Mouse (Mus musculus) c-Kit-positive CD71-positive TER-119-positive erythroid progenitor cells, embryonic 14.5 days (primary cell): ENCODE results near the gene Pfdn5.
"Not testable (repeated sequence)": the region's sequence is repeated elsewhere in the genome, so short reads cannot be mapped to it uniquely, and the experiment has no call there.

Experiments
- DNase-seq: peaks from one replicate; pipeline ENCODE4 v3.0.0-alpha.2; 2013; ENCODE audit warnings: low spot score

The Pfdn5 gene

DNA sequence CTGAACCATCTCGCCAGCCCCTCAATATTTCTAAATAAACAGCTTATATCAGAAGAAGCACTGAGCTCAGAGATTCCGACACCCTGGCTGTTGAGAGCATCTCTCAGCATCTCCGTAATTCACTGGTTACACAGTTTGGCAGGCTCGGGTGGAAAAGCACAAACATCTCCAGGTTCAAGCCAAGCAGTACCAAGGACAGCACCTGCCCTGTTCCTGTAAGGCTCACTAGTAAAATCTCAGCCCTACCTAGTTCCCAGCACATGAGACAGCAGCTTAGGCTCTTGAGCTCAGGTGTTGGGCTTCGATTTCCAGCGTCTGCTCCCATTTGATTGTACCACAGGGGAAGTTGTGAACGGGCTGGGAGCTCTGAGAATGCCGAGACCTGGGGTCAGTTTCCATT, 9.3 kb downstream of the Pfdn5 start:
- DNase-seq: no peak

GRCm38 (mm10) chr15:102335925-102336324, 10.0 kb downstream of the Pfdn5 start:
- not testable (repeated sequence) for DNase-seq

DNA sequence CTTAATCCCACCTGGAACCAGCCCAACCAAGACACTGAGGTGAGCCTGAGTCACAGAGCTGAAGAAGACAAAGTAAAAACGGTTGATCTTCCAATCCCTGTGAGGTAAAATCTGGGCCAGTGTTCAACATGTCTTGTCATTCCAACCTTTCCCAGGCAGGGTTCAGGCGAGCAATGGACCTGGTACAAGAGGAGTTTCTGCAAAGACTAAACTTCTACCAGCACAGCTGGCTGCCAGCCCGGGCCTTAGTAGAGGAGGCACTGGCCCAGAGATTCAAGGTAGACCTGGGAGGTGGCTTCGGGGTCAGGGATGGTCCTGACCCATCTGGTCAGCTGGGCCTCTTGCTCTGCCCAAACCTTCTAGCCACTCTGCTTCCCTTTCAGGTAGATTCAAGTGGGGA, 11.0 kb downstream of the Pfdn5 start:
- no peak for DNase-seq

DNA sequence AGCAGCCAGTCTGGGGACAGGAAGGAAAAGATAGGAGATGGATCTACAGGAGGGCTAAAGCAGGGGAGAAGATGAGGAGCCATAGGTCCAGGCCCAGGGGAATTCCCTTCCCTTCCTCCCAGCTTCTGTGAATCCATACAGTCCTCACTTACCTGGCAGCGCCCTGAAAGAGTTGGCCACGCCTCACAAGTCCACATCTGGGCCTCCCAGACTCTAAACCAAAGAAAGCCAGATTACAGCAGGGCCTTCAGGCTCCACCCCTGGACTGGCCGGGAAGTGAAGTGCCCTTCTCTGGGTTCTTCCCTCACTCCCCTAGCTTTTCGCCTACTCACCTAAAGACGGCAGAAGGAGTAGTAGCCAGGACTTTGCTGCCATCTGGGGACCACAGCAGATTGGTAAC, 13.7 kb downstream of the Pfdn5 start:
- DNase-seq: no peak

DNA sequence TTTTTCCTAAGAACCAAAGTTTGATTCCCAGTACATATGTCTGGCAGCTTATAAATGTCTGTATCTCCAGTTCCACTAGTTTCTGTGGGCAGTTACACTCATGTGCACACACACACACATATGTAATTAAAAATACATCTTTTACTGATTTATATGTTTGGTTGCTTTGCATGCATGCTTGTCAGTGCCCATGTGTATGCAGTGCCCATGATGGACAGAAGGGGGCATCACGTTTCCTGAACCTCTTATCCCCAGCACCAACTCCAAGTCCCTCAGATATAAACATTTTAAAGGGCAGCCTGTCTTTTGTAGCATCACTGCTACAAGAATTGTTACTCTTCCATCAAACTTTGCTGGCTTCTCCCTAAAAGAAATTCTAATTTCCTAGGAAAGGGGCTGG, 15.7 kb downstream of the Pfdn5 start:
- peak; percentile 56 for DNase-seq

DNA sequence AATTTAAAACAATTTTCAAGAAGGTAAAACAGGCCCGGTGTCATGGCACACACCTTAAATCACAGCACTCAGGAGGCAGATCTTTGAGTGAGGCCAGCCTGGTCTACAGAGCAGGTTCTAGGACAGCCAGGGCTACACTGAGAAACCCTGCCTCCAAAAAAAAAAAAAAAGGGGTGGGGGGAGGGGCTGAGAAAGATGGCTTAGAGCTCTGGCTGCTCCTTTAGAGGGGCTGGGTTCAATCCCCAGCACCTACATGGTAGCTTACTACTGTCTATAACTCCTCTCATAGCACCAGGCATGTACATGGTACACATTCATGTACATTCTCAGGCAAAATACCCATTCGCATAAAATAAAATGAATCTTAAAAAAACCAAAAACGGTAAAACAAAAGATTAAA, 18.6 kb downstream of the Pfdn5 start:
- DNase-seq: no peak

DNA sequence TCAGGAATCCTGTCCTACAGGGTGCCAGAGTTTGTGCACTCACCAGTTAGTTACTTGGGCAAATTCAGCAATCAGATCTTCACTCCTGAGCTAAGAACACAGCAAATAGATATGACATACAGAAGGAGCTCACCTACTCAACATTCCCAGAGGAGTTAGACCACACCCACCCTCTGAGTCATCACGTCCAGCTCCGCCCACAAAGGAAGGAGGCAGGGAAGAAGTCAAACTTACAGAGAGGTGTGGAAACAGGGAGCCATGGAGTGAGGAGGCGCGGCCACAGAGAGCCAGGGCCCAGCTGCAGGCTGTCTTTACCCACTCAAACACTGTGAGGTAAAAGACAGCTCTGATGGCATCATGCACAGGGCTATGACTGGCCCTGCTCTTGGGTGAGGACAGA, 20.5 kb downstream of the Pfdn5 start:
- no peak for DNase-seq

DNA sequence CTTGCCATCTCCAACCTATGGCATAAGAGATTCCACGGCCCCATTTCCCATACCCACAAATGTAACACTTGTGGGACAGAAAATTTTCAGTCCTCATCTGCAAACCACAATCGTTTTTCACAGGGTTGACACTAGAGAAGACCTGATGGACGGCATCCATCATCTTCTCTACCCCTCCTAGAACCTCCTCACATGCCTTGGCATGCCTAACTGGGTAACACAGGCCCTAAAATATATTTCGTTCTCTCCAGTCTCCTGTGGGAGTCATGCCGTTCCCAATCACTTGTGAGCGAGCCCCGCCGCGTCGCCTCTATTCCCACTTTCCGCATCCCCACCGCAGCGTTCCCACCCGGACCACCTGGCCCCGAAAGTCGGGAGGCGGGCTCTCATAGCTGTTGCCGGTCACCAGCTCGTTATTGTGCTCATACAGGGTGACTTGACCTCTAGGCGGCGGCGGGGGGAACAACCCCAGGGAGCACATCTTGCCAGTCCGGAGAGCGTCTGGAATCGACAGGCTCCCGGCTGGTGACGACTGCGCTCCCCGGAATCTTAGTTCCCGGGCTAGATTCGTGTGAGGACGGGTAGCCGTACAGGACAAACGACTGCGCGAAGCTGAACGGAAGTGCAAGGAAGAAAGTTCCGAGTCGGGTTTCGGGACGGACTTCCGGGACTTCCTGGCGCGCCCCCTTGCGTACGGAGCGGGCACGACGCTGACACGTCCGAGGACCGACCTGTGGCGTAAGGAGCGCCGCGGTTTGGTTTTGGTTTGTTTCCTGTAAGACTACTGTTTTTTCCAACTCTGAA, 24.4 kb downstream of the Pfdn5 start, which contains the start of gene Aaas:
TSS of gene Aaas (minus strand) at position 634 of the 804 bp plus-strand sequence.
- DNase-seq: peak; percentile 96

GRCm38 (mm10) chr15:102350942-102351291, 25.0 kb downstream of the Pfdn5 start:
- DNase-seq: no peak

DNA sequence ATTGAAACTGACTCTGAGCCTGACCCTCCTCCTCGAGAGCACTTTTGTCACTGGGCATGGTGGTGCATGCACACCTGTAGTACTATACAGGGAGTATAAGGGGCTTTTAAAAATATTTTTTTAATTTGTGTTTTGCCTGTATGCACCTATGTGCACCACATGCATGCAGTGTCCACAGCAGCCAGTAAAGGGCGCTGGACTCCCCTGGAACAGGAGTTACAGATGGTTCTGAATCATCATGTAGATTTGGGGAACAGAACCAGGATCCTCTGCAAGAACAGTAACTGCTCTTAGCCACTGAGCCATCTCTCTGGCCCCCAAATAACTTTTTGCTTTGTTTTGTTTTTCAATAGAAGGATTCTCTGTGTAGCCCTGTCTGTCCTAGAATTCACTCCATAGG, 26.3 kb downstream of the Pfdn5 start:
- no peak for DNase-seq

- DNase-seq: no peak
Observed at GRCm38 (mm10) chr15:102353986-102354385, 28.1 kb downstream of the Pfdn5 start.

DNA sequence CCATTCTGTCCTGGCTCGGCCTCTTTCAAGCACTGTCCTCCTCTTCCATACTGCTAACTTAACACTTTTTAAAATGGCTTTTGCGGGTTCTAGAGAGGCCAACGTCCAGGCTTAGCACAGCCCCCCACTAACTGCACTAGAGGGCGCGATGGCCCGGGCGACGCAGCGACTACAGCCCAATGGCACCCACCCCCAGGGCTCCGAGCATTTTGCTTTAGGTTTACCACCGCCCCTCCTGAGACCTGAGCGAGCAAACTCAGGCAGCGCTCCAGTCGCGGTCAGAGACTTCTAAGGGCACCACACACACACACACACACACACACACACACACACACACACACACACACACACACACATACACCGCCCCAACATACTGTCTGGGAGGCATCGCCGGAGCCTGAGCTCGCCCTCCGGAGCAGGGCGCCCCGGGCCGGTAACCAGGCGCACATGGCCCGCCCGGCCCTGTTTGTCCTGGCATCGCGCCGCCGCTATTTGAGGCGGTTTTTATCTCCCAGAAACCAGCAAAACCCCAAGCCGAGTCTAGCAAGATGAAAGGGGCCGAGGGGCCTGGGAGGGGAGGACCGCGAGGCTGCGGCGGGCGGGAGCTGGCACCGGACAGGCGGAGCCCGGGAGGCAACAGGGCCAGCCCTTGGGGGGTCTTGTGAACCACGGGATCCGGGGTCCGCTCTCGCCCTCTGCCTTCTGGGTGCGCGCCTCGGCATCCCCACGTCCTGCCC, 29.4 kb downstream of the Pfdn5 start:
- DNase-seq: no peak

- DNase-seq: no peak
Observed at GRCm38 (mm10) chr15:102355871-102356441, 30.0 kb downstream of the Pfdn5 start.

GRCm38 (mm10) chr15:102356501-102357325, 30.8 kb downstream of the Pfdn5 start:
- DNase-seq: no peak

DNA sequence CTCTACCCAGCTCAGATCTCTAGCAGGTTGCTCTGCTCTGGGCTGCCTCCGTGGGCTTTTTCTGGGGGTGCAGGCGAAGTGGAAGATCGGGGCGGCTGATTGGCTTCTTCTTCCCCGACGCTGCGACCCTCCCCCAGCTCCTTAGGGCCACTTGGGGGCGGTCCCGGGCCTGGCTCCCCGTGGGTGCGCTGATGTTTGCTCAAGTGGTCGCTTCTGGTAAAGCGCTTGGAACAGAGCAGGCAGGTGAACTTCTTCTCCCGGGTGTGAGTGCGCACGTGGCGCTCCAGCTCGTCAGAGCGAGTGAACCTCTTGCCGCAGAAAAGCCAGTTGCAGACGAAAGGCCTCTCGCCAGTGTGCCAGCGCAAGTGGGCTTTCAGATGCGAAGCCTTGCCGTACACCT, 32.2 kb downstream of the Pfdn5 start:
- no peak for DNase-seq

DNA sequence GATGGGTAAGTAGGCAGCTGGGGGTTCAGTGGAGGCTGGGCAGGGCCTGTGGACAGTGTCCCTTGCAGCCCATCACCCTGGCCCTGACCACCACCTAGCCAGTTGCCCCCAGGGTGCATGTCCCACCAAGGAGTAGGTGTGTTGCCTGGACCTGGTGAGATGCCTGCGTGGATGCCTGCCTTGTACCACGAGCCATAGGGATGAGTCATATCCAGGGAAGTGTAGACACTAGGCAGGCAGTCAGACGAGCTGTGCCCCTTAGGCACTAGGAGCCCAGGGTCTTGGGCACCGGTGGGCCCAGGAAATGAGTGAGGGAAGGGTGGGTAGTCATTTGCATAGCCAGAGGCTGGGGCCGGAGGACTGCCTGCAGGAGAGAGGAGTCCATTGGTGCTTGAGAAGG, 32.9 kb downstream of the Pfdn5 start:
- DNase-seq: no peak

- no peak for DNase-seq
Observed at GRCm38 (mm10) chr15:102362648-102363047, 36.7 kb downstream of the Pfdn5 start.

- no peak for DNase-seq
Observed at GRCm38 (mm10) chr15:102364678-102365077, 38.8 kb downstream of the Pfdn5 start.

DNA sequence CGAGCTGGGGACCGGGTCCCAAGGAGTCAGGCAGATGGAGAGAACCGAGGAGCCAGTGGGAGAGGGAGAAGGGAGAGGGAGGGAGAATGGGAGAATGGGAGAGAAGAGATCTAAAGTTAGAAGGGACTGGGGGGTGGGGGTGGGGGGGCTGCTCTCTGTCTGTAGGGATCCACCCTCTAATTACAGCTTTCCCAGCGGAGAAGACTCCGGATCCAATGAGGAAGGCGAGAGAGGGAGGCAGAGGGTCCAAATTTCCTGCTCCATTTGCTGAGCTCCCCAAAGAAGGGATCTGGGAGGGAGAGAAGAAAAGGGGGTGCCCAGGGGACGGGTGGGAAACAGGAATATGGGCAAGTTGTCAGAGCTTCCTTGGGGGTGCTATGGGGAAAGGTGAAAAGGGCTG, 40.3 kb downstream of the Pfdn5 start:
- no peak for DNase-seq

GRCm38 (mm10) chr15:102366733-102367344, 40.9 kb downstream of the Pfdn5 start, which contains the start of gene Sp7:
Gene Sp7, minus strand, starts transcription at chr15:102367182.
- DNase-seq: no peak

DNA sequence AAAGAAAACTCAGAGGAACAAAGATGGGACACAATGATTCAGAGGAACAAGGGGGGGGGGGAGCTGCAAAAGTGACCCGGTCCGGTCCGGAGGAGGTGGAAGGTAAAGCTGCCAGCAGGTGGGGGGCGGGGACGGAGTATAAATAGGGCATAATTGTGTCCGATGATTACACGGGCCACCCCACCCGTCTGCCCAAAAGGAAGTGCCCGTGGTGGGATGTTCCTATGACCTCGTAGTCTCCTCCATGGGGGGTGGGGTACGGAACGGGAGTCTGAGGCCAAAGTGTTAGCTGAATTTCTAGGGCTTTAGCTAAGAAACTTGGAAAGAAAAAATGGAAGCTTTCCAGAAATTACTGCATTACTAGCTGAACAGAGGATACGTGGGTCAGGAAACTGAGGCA, 44.1 kb downstream of the Pfdn5 start:
- no peak for DNase-seq

DNA sequence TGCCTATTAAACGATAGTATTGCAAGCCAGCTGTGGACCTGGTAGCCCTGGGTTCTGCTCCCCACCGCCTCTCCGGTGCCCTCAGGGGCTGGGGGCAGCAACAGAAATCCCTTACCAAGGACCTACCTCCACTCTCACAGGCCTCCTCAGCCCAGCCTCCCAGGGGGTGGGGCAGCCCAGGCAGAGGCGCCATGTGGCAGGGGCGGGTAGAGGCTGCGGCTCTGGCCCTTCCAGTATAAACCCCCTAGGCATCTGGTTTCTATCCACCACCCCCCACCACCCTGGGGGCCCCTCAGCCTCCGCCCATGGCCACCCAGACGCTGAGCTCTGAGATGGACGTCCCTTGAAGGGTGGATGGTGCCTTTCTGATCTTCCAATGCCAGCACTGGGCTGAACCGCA, 44.8 kb downstream of the Pfdn5 start:
- no peak for DNase-seq
